Mouse (Mus musculus): ENCODE data around the gene Il16. TPM values are rescaled to one million over a fixed set of nuclear protein-coding genes. Genes with fewer than 3 reads are reported as not detected.

Gene Il16
- polyA plus RNA-seq, 1 experiment from 2014 or later, result 6.8 TPM

GRCm38 (mm10) chr7:83675545-83676254 is 69.8 kb downstream of the Il16 start:
- ATAC-seq (ENCODE audit: insufficient read depth, low FRiP score), result no peak
- Histone ChIP-seq H3K4me3 (replicated peaks; ENCODE audit: low read length) (no peak overlapping the region), H3K4me2 (ENCODE audit: low read depth, low read length) (no peak overlapping the region), H3K4me1 (ENCODE audit: control insufficient read depth, insufficient read depth, low read length) (no peaks in the 10 kb centered on the region), H3K9me3 (replicated peaks; ENCODE audit: control insufficient read depth, low read length) (no peaks in the 10 kb centered on the region), H3K27ac (ENCODE audit: low read length) (no peak overlapping the region), H3K27me3 (ENCODE audit: control insufficient read depth, insufficient read depth, low read length) (no peaks in the 10 kb centered on the region), H3K9ac (ENCODE audit: low read length) (no peak overlapping the region), H3K36me3 (ENCODE audit: control insufficient read depth, insufficient read depth, low read length) (no peaks in the 10 kb centered on the region)
- WGBS, result 23% methylated on average over 5 of the region's 5 CpGs

GRCm38 (mm10) chr7:83671573-83671972 is 74.0 kb downstream of the Il16 start:
- 91% methylated on average over 6 of the region's 6 CpGs for WGBS
- no peaks in the 10 kb centered on the region for H3K27me3 ChIP-seq (ENCODE audit: control insufficient read depth, insufficient read depth, low read length)
- H3K9ac ChIP-seq (ENCODE audit: low read length), result no peak overlapping the region
- H3K4me2 ChIP-seq (ENCODE audit: low read depth, low read length), result no peak overlapping the region
- H3K36me3 ChIP-seq (ENCODE audit: control insufficient read depth, insufficient read depth, low read length), result no peaks in the 10 kb centered on the region
- no peak overlapping the region for H3K4me3 ChIP-seq (replicated peaks; ENCODE audit: low read length)
- no peaks in the 10 kb centered on the region for H3K9me3 ChIP-seq (replicated peaks; ENCODE audit: control insufficient read depth, low read length)
- no peaks in the 10 kb centered on the region for H3K4me1 ChIP-seq (ENCODE audit: control insufficient read depth, insufficient read depth, low read length)
- H3K27ac ChIP-seq (ENCODE audit: low read length), result no peak overlapping the region
- no peak for ATAC-seq (ENCODE audit: insufficient read depth, low FRiP score)

- Histone ChIP-seq H3K9me3 (replicated peaks; ENCODE audit: control insufficient read depth, low read length) (no peaks in the 10 kb centered on the region), H3K4me3 (replicated peaks; ENCODE audit: low read length) (no peak overlapping the region), H3K36me3 (ENCODE audit: control insufficient read depth, insufficient read depth, low read length) (no peaks in the 10 kb centered on the region), H3K4me1 (ENCODE audit: control insufficient read depth, insufficient read depth, low read length) (no peaks in the 10 kb centered on the region), H3K9ac (ENCODE audit: low read length) (no peak overlapping the region), H3K27ac (ENCODE audit: low read length) (no peak overlapping the region), H3K4me2 (ENCODE audit: low read depth, low read length) (no peak overlapping the region), H3K27me3 (ENCODE audit: control insufficient read depth, insufficient read depth, low read length) (no peaks in the 10 kb centered on the region)
- WGBS, result 17% methylated on average over 1 of the region's 1 CpGs
- peak; percentile 47; the same call in 1 of the 2 replicates for ATAC-seq (ENCODE audit: insufficient read depth, low FRiP score)
Measured at GRCm38 (mm10) chr7:83668724-83669123, 76.8 kb downstream of the Il16 start.

GRCm38 (mm10) chr7:83667936-83668645 is 77.4 kb downstream of the Il16 start:
- H3K36me3 ChIP-seq (ENCODE audit: control insufficient read depth, insufficient read depth, low read length), result no peaks in the 10 kb centered on the region
- no peak for ATAC-seq (ENCODE audit: insufficient read depth, low FRiP score)
- 65% methylated on average over 5 of the region's 5 CpGs for WGBS
- H3K27ac ChIP-seq (ENCODE audit: low read length), result no peak overlapping the region
- no peak overlapping the region for H3K4me2 ChIP-seq (ENCODE audit: low read depth, low read length)
- H3K9ac ChIP-seq (ENCODE audit: low read length), result no peak overlapping the region
- H3K9me3 ChIP-seq (replicated peaks; ENCODE audit: control insufficient read depth, low read length), result no peaks in the 10 kb centered on the region
- no peaks in the 10 kb centered on the region for H3K27me3 ChIP-seq (ENCODE audit: control insufficient read depth, insufficient read depth, low read length)
- no peak overlapping the region for H3K4me3 ChIP-seq (replicated peaks; ENCODE audit: low read length)
- H3K4me1 ChIP-seq (ENCODE audit: control insufficient read depth, insufficient read depth, low read length), result no peaks in the 10 kb centered on the region

- 87% methylated on average over 4 of the region's 4 CpGs for WGBS
- no peak overlapping the region for H3K9ac ChIP-seq (ENCODE audit: low read length)
- H3K36me3 ChIP-seq (ENCODE audit: control insufficient read depth, insufficient read depth, low read length), result no peaks in the 10 kb centered on the region
- no peak overlapping the region for H3K4me2 ChIP-seq (ENCODE audit: low read depth, low read length)
- H3K9me3 ChIP-seq (replicated peaks; ENCODE audit: control insufficient read depth, low read length), result no peaks in the 10 kb centered on the region
- H3K27me3 ChIP-seq (ENCODE audit: control insufficient read depth, insufficient read depth, low read length), result no peaks in the 10 kb centered on the region
- H3K4me1 ChIP-seq (ENCODE audit: control insufficient read depth, insufficient read depth, low read length), result no peaks in the 10 kb centered on the region
- no peak overlapping the region for H3K27ac ChIP-seq (ENCODE audit: low read length)
- H3K4me3 ChIP-seq (replicated peaks; ENCODE audit: low read length), result no peak overlapping the region
- no peak for ATAC-seq (ENCODE audit: insufficient read depth, low FRiP score)
Measured at GRCm38 (mm10) chr7:83666087-83666595, 79.4 kb downstream of the Il16 start.

- Histone ChIP-seq H3K4me3 (replicated peaks; ENCODE audit: low read length) (no peak overlapping the region), H3K4me2 (ENCODE audit: low read depth, low read length) (no peak overlapping the region), H3K9me3 (replicated peaks; ENCODE audit: control insufficient read depth, low read length) (no peaks in the 10 kb centered on the region), H3K9ac (ENCODE audit: low read length) (no peak overlapping the region), H3K27ac (ENCODE audit: low read length) (no peak overlapping the region), H3K4me1 (ENCODE audit: control insufficient read depth, insufficient read depth, low read length) (no peaks in the 10 kb centered on the region), H3K36me3 (ENCODE audit: control insufficient read depth, insufficient read depth, low read length) (no peaks in the 10 kb centered on the region), H3K27me3 (ENCODE audit: control insufficient read depth, insufficient read depth, low read length) (no peaks in the 10 kb centered on the region)
- no peak for ATAC-seq (ENCODE audit: insufficient read depth, low FRiP score)
- 82% methylated on average over 6 of the region's 6 CpGs for WGBS
Measured at GRCm38 (mm10) chr7:83662711-83663375, 82.7 kb downstream of the Il16 start.

- Histone ChIP-seq H3K9me3 (replicated peaks; ENCODE audit: control insufficient read depth, low read length) (no peaks in the 10 kb centered on the region), H3K4me3 (replicated peaks; ENCODE audit: low read length) (no peak overlapping the region), H3K27ac (ENCODE audit: low read length) (no peak overlapping the region), H3K27me3 (ENCODE audit: control insufficient read depth, insufficient read depth, low read length) (no peaks in the 10 kb centered on the region), H3K9ac (ENCODE audit: low read length) (no peak overlapping the region), H3K4me2 (ENCODE audit: low read depth, low read length) (no peak overlapping the region), H3K36me3 (ENCODE audit: control insufficient read depth, insufficient read depth, low read length) (no peaks in the 10 kb centered on the region), H3K4me1 (ENCODE audit: control insufficient read depth, insufficient read depth, low read length) (no peaks in the 10 kb centered on the region)
- ATAC-seq (ENCODE audit: insufficient read depth, low FRiP score), result no peak
- WGBS, result 96% methylated on average over 3 of the region's 3 CpGs
Measured at GRCm38 (mm10) chr7:83661763-83662162, 83.8 kb downstream of the Il16 start.

- Histone ChIP-seq H3K4me2 (ENCODE audit: low read depth, low read length) (no peak overlapping the region), H3K27me3 (ENCODE audit: control insufficient read depth, insufficient read depth, low read length) (no peaks in the 10 kb centered on the region), H3K9me3 (replicated peaks; ENCODE audit: control insufficient read depth, low read length) (no peaks in the 10 kb centered on the region), H3K4me3 (replicated peaks; ENCODE audit: low read length) (no peak overlapping the region), H3K9ac (ENCODE audit: low read length) (no peak overlapping the region), H3K4me1 (ENCODE audit: control insufficient read depth, insufficient read depth, low read length) (no peaks in the 10 kb centered on the region), H3K36me3 (ENCODE audit: control insufficient read depth, insufficient read depth, low read length) (no peaks in the 10 kb centered on the region), H3K27ac (ENCODE audit: low read length) (no peak overlapping the region)
- no peak for ATAC-seq (ENCODE audit: insufficient read depth, low FRiP score)
- WGBS, result 88% methylated on average over 10 of the region's 10 CpGs
Measured at GRCm38 (mm10) chr7:83661031-83661430, 84.5 kb downstream of the Il16 start.

- Histone ChIP-seq H3K4me2 (ENCODE audit: low read depth, low read length) (no peak overlapping the region), H3K36me3 (ENCODE audit: control insufficient read depth, insufficient read depth, low read length) (no peaks in the 10 kb centered on the region), H3K4me3 (replicated peaks; ENCODE audit: low read length) (no peak overlapping the region), H3K27ac (ENCODE audit: low read length) (no peak overlapping the region), H3K4me1 (ENCODE audit: control insufficient read depth, insufficient read depth, low read length) (no peaks in the 10 kb centered on the region), H3K9me3 (replicated peaks; ENCODE audit: control insufficient read depth, low read length) (no peaks in the 10 kb centered on the region), H3K27me3 (ENCODE audit: control insufficient read depth, insufficient read depth, low read length) (no peaks in the 10 kb centered on the region), H3K9ac (ENCODE audit: low read length) (no peak overlapping the region)
- ATAC-seq (ENCODE audit: insufficient read depth, low FRiP score), result no peak
- 89% methylated on average over 11 of the region's 11 CpGs for WGBS
Measured at GRCm38 (mm10) chr7:83660273-83660691, 85.2 kb downstream of the Il16 start.
